Mouse (Mus musculus): ENCODE results near the gene Pcyt2.

Pcyt2 gene

GRCm38 (mm10) chr11:120632559-120633519, 15.1 kb upstream of the Pcyt2 start:
- DNase-seq, result peak; percentile 70

GRCm38 (mm10) chr11:120631726-120632448, 14.2 kb upstream of the Pcyt2 start:
- DNase-seq, result no peak

- no peak for DNase-seq
Observed at GRCm38 (mm10) chr11:120630881-120631725, 13.4 kb upstream of the Pcyt2 start.

- DNase-seq, result no peak
Observed at GRCm38 (mm10) chr11:120630401-120630871, 12.7 kb upstream of the Pcyt2 start.

- DNase-seq, result no peak
Observed at GRCm38 (mm10) chr11:120629911-120630310, 12.2 kb upstream of the Pcyt2 start.

- no peak for DNase-seq
Observed at GRCm38 (mm10) chr11:120629341-120629730, 11.6 kb upstream of the Pcyt2 start.

- no peak for DNase-seq
Observed at GRCm38 (mm10) chr11:120628601-120629340, 11.0 kb upstream of the Pcyt2 start.

- DNase-seq, result no peak
Observed at GRCm38 (mm10) chr11:120627468-120628300, 9.9 kb upstream of the Pcyt2 start.

- DNase-seq, result no peak
Observed at GRCm38 (mm10) chr11:120626785-120627467, 9.2 kb upstream of the Pcyt2 start.

GRCm38 (mm10) chr11:120625152-120625775, 7.5 kb upstream of the Pcyt2 start, which contains the start of gene Sirt7:
Sirt7 (minus strand) TSS chr11:120625240.
- DNase-seq, result no peak

- peak; percentile 80 for DNase-seq
Observed at GRCm38 (mm10) chr11:120624680-120625111, 7.0 kb upstream of the Pcyt2 start.

GRCm38 (mm10) chr11:120623961-120624679, 6.4 kb upstream of the Pcyt2 start:
- DNase-seq, result no peak

- no peak for DNase-seq
Observed at GRCm38 (mm10) chr11:120622805-120623204, 5.1 kb upstream of the Pcyt2 start.

- no peak for DNase-seq
Observed at GRCm38 (mm10) chr11:120620195-120620594, 2.5 kb upstream of the Pcyt2 start.

GRCm38 (mm10) chr11:120618619-120619535, 1.1 kb upstream of the Pcyt2 start:
- DNase-seq, result no peak

GRCm38 (mm10) chr11:120616617-120617294, 980 bp downstream of the Pcyt2 start:
- no peak for DNase-seq

- DNase-seq, result no peak
Observed at GRCm38 (mm10) chr11:120615606-120616203, 2.0 kb downstream of the Pcyt2 start.
